24 mouse cellular contexts compared by ENCODE assay signal in the genomic region with DNA sequence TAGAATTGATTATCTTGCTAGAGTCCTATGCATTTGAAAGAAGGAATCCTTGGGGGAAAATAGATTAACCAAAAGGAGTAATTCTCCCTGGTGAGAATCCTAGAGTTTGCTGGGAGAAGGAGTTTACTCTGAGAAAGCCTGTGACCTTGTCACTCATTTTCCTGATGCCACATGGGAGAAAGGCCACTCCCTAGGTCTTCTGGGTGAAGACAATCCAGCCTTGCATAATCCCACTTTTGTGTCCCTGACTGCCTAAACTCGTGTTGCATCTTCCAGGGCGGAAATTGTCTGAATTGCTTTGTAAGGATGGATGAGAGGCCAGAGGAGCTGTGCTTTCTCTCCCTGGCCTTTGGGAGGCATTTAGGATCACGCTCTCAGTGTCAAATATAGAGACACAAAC.
"Had no signal": no experiment of that assay in that cellular context is flagged by ENCODE, and none has a peak within 500 bp of the region (broad histone marks: within the 10 kb centered on the region; RNA-seq: fewer than 3 reads in every experiment).

No protein-coding gene starts in this region.

- H3K4me1 ChIP-seq: hindbrain, embryonic 13.5 days; liver, embryonic 12.5 days had no signal

- ATAC-seq: hindbrain, postnatal 0 days; intestine, embryonic 16.5 days; liver, embryonic 12.5 days had no signal

- H3K4me3 ChIP-seq: heart, adult 2 months; heart, embryonic 13.5 days; heart, embryonic 15.5 days; hindbrain, embryonic 13.5 days; hindbrain, embryonic 15.5 days; layer of hippocampus, adult 2 months; left cerebral cortex, adult 2 months; limb, embryonic 10.5 days; limb, embryonic 12.5 days; liver, embryonic 12.5 days had no signal

- H3K27ac ChIP-seq: heart, adult 2 months; heart, embryonic 13.5 days; heart, embryonic 15.5 days; hindbrain, embryonic 13.5 days; hindbrain, embryonic 15.5 days; hindbrain, postnatal 0 days; layer of hippocampus, adult 2 months; left cerebral cortex, adult 2 months; limb, embryonic 10.5 days; limb, embryonic 12.5 days; liver, embryonic 12.5 days; liver, embryonic 14.5 days had no signal

- H3K27me3 ChIP-seq: heart, embryonic 13.5 days; heart, embryonic 15.5 days; hindbrain, embryonic 13.5 days; hindbrain, embryonic 15.5 days; limb, embryonic 12.5 days; liver, embryonic 12.5 days had no signal

- H3K9me3 ChIP-seq: heart, embryonic 13.5 days; heart, embryonic 15.5 days; hindbrain, embryonic 13.5 days; hindbrain, embryonic 15.5 days; limb, embryonic 10.5 days; limb, embryonic 12.5 days; liver, embryonic 12.5 days had no signal

- H3K4me2 ChIP-seq: heart, embryonic 11.5 days; heart, embryonic 13.5 days; heart, embryonic 15.5 days; hindbrain, embryonic 13.5 days; hindbrain, embryonic 15.5 days; limb, embryonic 12.5 days; liver, embryonic 12.5 days had no signal

- DNase-seq: gastrocnemius, postnatal 14 days; gastrocnemius, postnatal 36 days; heart, adult 2 months; heart, postnatal 14 days; heart, postnatal 36 days; kidney, adult 11 months; kidney, adult 8-10 months; kidney, postnatal 10 days; kidney, postnatal 25 days; kidney, postnatal 4 days; liver had no signal

- H3K36me3 ChIP-seq: heart, embryonic 13.5 days; heart, embryonic 15.5 days; hindbrain, embryonic 13.5 days; hindbrain, embryonic 15.5 days; limb, embryonic 10.5 days; limb, embryonic 12.5 days; liver, embryonic 12.5 days had no signal

- H3K9ac ChIP-seq: heart, embryonic 13.5 days; heart, embryonic 15.5 days; hindbrain, embryonic 13.5 days; hindbrain, embryonic 15.5 days; limb, embryonic 12.5 days; liver, embryonic 12.5 days; liver, embryonic 14.5 days had no signal
